Mouse (Mus musculus) midbrain, embryonic 12.5 days (tissue): ENCODE data around the gene Fnip2. TPM values are rescaled to one million over a fixed set of nuclear protein-coding genes. Genes with fewer than 3 reads are reported as not detected.
"Not testable (repeated sequence)": the region's sequence is repeated elsewhere in the genome, so short reads cannot be mapped to it uniquely, and the experiment has no call there.

Experiments
- ATAC-seq: fragments of 200-750 bp; cut with Nextera tagmentation; 2 replicates; pipeline ENCODE4 v1.8.0; 2017; ENCODE audit warnings: low read depth, moderate TSS enrichment, moderate library complexity; ENCODE audit not compliant: low FRiP score
- H3K27ac ChIP-seq: fragments of 300-500 bp; sonication (generic); replicated peaks from 2 replicates; pipeline ENCODE4 v1.5.1; 2016; ENCODE audit warnings: mild to moderate bottlenecking
- H3K27me3 ChIP-seq: fragments of 300-500 bp; sonication (generic); 2 replicates; pipeline ENCODE4 v1.6.1; 2016; ENCODE audit warnings: mild to moderate bottlenecking
- H3K36me3 ChIP-seq: fragments of 300-500 bp; sonication (generic); 2 replicates; pipeline ENCODE4 v1.6.1; 2016
- H3K4me1 ChIP-seq: fragments of 300-500 bp; sonication (generic); 2 replicates; pipeline ENCODE4 v1.6.1; 2016
- H3K4me2 ChIP-seq: fragments of 300-500 bp; sonication (generic); replicated peaks from 2 replicates; pipeline ENCODE4 v1.6.1; 2016; ENCODE audit warnings: mild to moderate bottlenecking, moderate library complexity
- H3K4me3 ChIP-seq: fragments of 300-500 bp; sonication (generic); 2 replicates; pipeline ENCODE4 v1.5.1; 2016; ENCODE audit warnings: mild to moderate bottlenecking
- H3K9ac ChIP-seq: fragments of 300-500 bp; sonication (generic); replicated peaks from 2 replicates; pipeline ENCODE4 v1.6.1; 2016; ENCODE audit warnings: mild to moderate bottlenecking, moderate library complexity
- H3K9me3 ChIP-seq: fragments of 300-500 bp; sonication (generic); 2 replicates; pipeline ENCODE4 v1.6.1; 2016; ENCODE audit warnings: mild to moderate bottlenecking
- WGBS: fragments of 180-500 bp; shearing (Covaris S2); methylation state at CpG from one replicate; pipeline ENCODE4 v1.1.7; 2016; 5-methylcytosine and 5-hydroxymethylcytosine counted together
- polyA plus RNA-seq: library from polyadenylated mRNA; unstranded; fragments of >200 nt; fragmentation: Nextera tagmentation; extraction: Ambion mirVana; gene quantifications from 2 replicates; pipeline ENCODE4 v1.2.1, GENCODE M21; 2016

Gene Fnip2
- polyA plus RNA-seq, 1 experiment from 2014 or later: 7.4 TPM

DNA sequence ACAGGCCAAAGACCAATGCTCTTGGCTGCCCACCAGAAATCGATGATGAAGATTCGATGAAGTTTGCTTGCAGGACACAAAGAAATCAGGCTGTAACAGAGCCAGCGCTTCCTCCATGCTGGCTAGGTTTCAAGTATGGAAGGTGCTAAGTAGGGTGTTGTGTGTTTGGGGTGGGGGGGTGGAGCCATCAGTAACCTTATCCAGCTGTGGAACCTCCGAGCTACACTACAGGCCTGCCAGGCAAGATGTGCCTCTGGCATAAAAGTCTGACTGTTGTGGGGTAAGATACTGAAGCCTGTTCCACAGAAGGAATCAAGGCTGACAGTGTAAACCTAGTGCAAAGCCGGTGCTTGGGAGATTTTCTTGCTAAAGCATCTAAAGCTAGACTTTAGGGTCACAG is 119.2 kb downstream of the Fnip2 start:
- no peak overlapping the region for H3K27ac ChIP-seq

GRCm38 (mm10) chr3:79446648-79447047 is 120.9 kb downstream of the Fnip2 start:
- H3K4me3 ChIP-seq, H3K27ac ChIP-seq, H3K4me2 ChIP-seq, H3K27me3 ChIP-seq, H3K9me3 ChIP-seq, H3K4me1 ChIP-seq, H3K9ac ChIP-seq, H3K36me3 ChIP-seq, ATAC-seq: not testable (repeated sequence)
- 88% methylated on average over 3 of the region's 3 CpGs for WGBS

More for the DNA sequence above, 119.2 kb downstream of the Fnip2 start:
- H3K4me3 ChIP-seq: no peak overlapping the region
- no peaks in the 10 kb centered on the region for H3K9me3 ChIP-seq
- no peak for ATAC-seq
- H3K4me1 ChIP-seq: peaks cover 13% of the 10 kb centered on the region
- no peak overlapping the region for H3K4me2 ChIP-seq
- no peaks in the 10 kb centered on the region for H3K36me3 ChIP-seq
- 0 out of 2 replicates have a peak, but pooled peaks cover 3% of the 10 kb centered on the region for H3K27me3 ChIP-seq
- no peak overlapping the region for H3K9ac ChIP-seq
- WGBS: 86% methylated on average over 5 of the region's 5 CpGs

- Histone ChIP-seq H3K9me3 (no peaks in the 10 kb centered on the region), H3K36me3 (no peaks in the 10 kb centered on the region), H3K27ac (no peak overlapping the region), H3K27me3 (0 out of 2 replicates have a peak, but pooled peaks cover 3% of the 10 kb centered on the region), H3K9ac (no peak overlapping the region), H3K4me3 (no peak overlapping the region), H3K4me1 (no peaks in the 10 kb centered on the region), H3K4me2 (no peak overlapping the region)
- 92% methylated on average over 4 of the region's 4 CpGs for WGBS
- no peak for ATAC-seq
Observed at GRCm38 (mm10) chr3:79446124-79446523, 121.5 kb downstream of the Fnip2 start.

- Histone ChIP-seq H3K9ac (no peak overlapping the region), H3K9me3 (no peaks in the 10 kb centered on the region), H3K4me1 (no peaks in the 10 kb centered on the region), H3K4me3 (no peak overlapping the region), H3K36me3 (no peaks in the 10 kb centered on the region), H3K27ac (no peak overlapping the region), H3K27me3 (0 out of 2 replicates have a peak, but pooled peaks cover 3% of the 10 kb centered on the region), H3K4me2 (no peak overlapping the region)
- ATAC-seq: no peak
- 79% methylated on average over 8 of the region's 8 CpGs for WGBS
Observed at GRCm38 (mm10) chr3:79445041-79445440, 122.6 kb downstream of the Fnip2 start.

GRCm38 (mm10) chr3:79443850-79444249 is 123.7 kb downstream of the Fnip2 start:
- no peak overlapping the region for H3K27ac ChIP-seq
- no peak overlapping the region for H3K4me2 ChIP-seq
- H3K4me1 ChIP-seq: no peaks in the 10 kb centered on the region
- no peak overlapping the region for H3K4me3 ChIP-seq
- no peak for ATAC-seq
- no peaks in the 10 kb centered on the region for H3K36me3 ChIP-seq
- H3K9ac ChIP-seq: no peak overlapping the region
- no peaks in the 10 kb centered on the region for H3K9me3 ChIP-seq
- 71% methylated on average over 4 of the region's 4 CpGs for WGBS
- H3K27me3 ChIP-seq: no peaks in the 10 kb centered on the region

GRCm38 (mm10) chr3:79440976-79441491 is 126.6 kb downstream of the Fnip2 start:
- Histone ChIP-seq H3K4me1 (no peaks in the 10 kb centered on the region), H3K4me3 (no peak overlapping the region), H3K27ac (no peak overlapping the region), H3K27me3 (0 out of 2 replicates have a peak, but pooled peaks cover 2% of the 10 kb centered on the region), H3K36me3 (no peaks in the 10 kb centered on the region), H3K9me3 (0 out of 2 replicates have a peak, but pooled peaks cover 3% of the 10 kb centered on the region), H3K4me2 (no peak overlapping the region), H3K9ac (no peak overlapping the region)
- ATAC-seq: no peak
- WGBS: 79% methylated on average over 12 of the region's 12 CpGs

DNA sequence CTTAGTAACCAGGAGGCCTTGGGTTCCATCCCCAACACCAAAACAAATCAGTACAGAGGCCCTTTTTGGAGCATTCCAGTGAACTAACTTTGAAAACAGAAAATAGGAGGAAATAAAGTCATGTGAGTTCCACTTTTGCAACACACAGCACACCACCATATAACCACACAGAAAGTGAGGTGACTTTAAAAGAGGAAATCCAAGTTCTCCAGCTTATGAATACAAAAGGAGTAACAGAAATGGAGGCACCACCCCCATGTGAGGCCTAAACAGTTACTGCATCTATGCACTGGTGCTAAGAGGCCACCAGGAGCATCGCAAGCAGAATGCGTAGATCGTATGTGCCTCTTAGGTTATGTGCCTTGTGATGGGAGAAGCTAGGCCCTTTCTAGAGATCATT is 129.3 kb downstream of the Fnip2 start:
- no peak overlapping the region for H3K27ac ChIP-seq
- H3K9me3 ChIP-seq: 0 out of 2 replicates have a peak, but pooled peaks cover 3% of the 10 kb centered on the region
- ATAC-seq: no peak
- H3K27me3 ChIP-seq: 0 out of 2 replicates have a peak, but pooled peaks cover 3% of the 10 kb centered on the region
- 97% methylated on average over 3 of the region's 3 CpGs for WGBS
- H3K4me3 ChIP-seq: no peak overlapping the region
- no peak overlapping the region for H3K9ac ChIP-seq
- no peaks in the 10 kb centered on the region for H3K36me3 ChIP-seq
- H3K4me2 ChIP-seq: no peak overlapping the region
- no peaks in the 10 kb centered on the region for H3K4me1 ChIP-seq

DNA sequence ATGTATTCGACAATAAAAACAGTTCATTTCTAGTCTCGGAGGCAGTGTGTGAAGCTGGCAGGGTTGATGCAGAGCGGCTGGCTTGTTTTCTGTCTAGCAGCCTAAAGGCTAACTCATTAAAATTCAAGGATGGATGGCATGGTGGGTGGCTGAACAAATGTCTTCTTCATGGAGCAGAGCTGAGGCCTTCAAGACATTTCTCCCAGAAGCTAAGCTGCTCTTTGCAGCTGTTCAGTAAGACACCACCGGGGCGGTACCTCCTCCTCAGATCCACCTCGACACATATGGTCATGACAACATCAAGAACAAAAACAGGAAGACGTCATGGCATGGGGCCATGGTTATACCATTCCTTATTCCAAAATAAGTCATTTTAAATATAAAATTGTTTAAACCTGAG is 131.4 kb downstream of the Fnip2 start:
- Histone ChIP-seq H3K4me2 (no peak overlapping the region), H3K9me3 (0 out of 2 replicates have a peak, but pooled peaks cover 3% of the 10 kb centered on the region), H3K27me3 (0 out of 2 replicates have a peak, but pooled peaks cover 3% of the 10 kb centered on the region), H3K36me3 (no peaks in the 10 kb centered on the region), H3K9ac (no peak overlapping the region), H3K27ac (no peak overlapping the region), H3K4me1 (no peaks in the 10 kb centered on the region), H3K4me3 (no peak overlapping the region)
- no peak for ATAC-seq
- 91% methylated on average over 7 of the region's 7 CpGs for WGBS

DNA sequence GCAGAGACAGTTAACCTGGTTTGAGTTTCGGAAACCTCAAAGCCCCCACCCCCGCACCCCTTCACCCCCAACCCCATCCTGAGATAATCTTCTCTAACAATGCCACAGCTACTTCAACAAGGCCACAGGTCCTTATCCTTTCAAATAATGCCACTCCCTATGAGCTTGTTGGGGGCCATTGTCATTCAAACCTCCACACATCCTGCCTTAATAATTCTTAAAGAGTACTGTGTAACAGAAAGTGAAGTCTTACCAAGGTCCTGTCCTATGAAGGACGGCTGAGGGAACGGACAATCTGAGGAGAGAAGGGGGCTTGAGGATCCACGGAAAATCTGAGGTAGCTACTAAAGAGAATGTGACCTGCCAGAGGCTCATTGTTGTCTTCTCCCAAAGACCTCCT is 132.6 kb downstream of the Fnip2 start:
- no peak overlapping the region for H3K9ac ChIP-seq
- no peak overlapping the region for H3K4me3 ChIP-seq
- no peak overlapping the region for H3K27ac ChIP-seq
- WGBS: 20% methylated on average over 5 of the region's 5 CpGs
- 0 out of 2 replicates have a peak, but pooled peaks cover 3% of the 10 kb centered on the region for H3K9me3 ChIP-seq
- H3K4me2 ChIP-seq: no peak overlapping the region
- H3K27me3 ChIP-seq: peaks cover 3% of the 10 kb centered on the region; the same call in 1 of the 2 replicates
- no peaks in the 10 kb centered on the region for H3K36me3 ChIP-seq
- no peaks in the 10 kb centered on the region for H3K4me1 ChIP-seq
- ATAC-seq: no peak

- no peak for ATAC-seq
- H3K4me1 ChIP-seq: no peaks in the 10 kb centered on the region
- 0 out of 2 replicates have a peak, but pooled peaks cover 3% of the 10 kb centered on the region for H3K9me3 ChIP-seq
- no peak overlapping the region for H3K4me2 ChIP-seq
- peaks cover 3% of the 10 kb centered on the region; the same call in 1 of the 2 replicates for H3K27me3 ChIP-seq
- 79% methylated on average over 9 of the region's 9 CpGs for WGBS
- no peak overlapping the region for H3K27ac ChIP-seq
- no peak overlapping the region for H3K4me3 ChIP-seq
- H3K9ac ChIP-seq: no peak overlapping the region
- H3K36me3 ChIP-seq: no peaks in the 10 kb centered on the region
Observed at GRCm38 (mm10) chr3:79434436-79434835, 133.2 kb downstream of the Fnip2 start.

- Histone ChIP-seq H3K4me1 (no peaks in the 10 kb centered on the region), H3K27ac (no peak overlapping the region), H3K4me3 (no peak overlapping the region), H3K9ac (no peak overlapping the region), H3K9me3 (0 out of 2 replicates have a peak, but pooled peaks cover 3% of the 10 kb centered on the region), H3K36me3 (no peaks in the 10 kb centered on the region), H3K27me3 (peaks cover 3% of the 10 kb centered on the region; the same call in 1 of the 2 replicates), H3K4me2 (no peak overlapping the region)
- ATAC-seq: no peak
Observed at GRCm38 (mm10) chr3:79433593-79433992, 134.0 kb downstream of the Fnip2 start.

DNA sequence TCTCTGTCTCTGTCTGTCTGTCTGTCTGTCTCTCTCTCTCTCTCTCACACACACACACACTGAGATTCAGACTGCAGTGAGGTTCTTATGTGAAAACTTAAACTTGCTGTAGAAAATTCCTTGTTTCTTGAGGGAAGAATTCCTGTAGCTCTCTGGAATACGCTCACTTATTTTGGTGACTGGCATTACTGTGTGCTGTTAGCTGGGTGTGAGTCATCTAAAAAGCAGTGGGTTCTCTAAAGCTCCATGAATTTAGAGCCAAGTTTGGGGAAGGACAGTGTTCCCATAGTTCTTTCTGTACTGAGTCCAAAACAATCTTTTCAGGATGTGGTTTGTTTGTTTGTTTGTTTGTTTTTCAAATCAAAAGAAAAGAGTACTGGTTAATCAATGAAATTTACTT is 142.2 kb downstream of the Fnip2 start:
- Histone ChIP-seq H3K9me3 (no peaks in the 10 kb centered on the region), H3K4me1 (no peaks in the 10 kb centered on the region), H3K27ac (no peak overlapping the region), H3K36me3 (no peaks in the 10 kb centered on the region), H3K4me3 (no peak overlapping the region), H3K27me3 (no peaks in the 10 kb centered on the region), H3K9ac (no peak overlapping the region), H3K4me2 (no peak overlapping the region)
- WGBS: 79% methylated on average over 1 of the region's 1 CpGs
- ATAC-seq: no peak

DNA sequence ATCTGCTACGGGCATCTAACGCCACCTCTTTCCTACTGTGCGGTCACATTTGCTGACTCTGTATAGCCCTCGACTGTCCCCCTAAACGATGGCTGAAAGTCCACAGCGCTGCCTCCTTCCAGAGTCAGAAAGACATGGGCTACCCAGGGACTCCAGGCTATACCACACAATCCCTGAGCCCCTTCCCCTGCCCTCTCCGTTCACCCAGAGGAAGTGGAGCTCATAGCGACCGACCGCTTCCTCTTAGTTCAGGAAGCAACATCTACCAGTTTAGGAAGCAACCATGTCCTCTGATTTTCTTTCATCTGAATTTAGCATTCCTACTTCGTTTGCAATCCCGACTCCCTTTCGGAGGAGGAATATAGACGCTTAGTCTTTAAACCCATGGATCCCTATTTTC is 148.7 kb downstream of the Fnip2 start:
- no peak for ATAC-seq
- Histone ChIP-seq H3K27ac (no peak overlapping the region), H3K4me3 (no peak overlapping the region), H3K4me2 (no peak overlapping the region), H3K36me3 (no peaks in the 10 kb centered on the region), H3K4me1 (peaks cover 15% of the 10 kb centered on the region), H3K9me3 (no peaks in the 10 kb centered on the region), H3K27me3 (no peaks in the 10 kb centered on the region), H3K9ac (no peak overlapping the region)
- WGBS: 84% methylated on average over 14 of the region's 14 CpGs
